Mouse (Mus musculus): Measurements from ENCODE around the gene Slc32a1. TPM values are rescaled to one million over a fixed set of nuclear protein-coding genes. Genes with fewer than 3 reads are reported as not detected.

The Slc32a1 gene
- total RNA-seq (2014; rRNA removed) = 70.4 and 79.8 TPM in 2 replicates
- 16.5 and 16.7 TPM in 2 replicates for polyA plus RNA-seq (2015; fragmentation: Nextera tagmentation; extraction: Ambion mirVana)

GRCm38 (mm10) chr2:158610488-158611325, at the start of gene Slc32a1:
Gene Slc32a1 (plus strand): TSS chr2:158610767.
- peak; percentile 33; the same call in 1 of the 2 replicates for ATAC-seq
- H3K27me3 ChIP-seq (ENCODE audit: insufficient read depth, low read length) = peaks cover 61% of the 10 kb centered on the region

GRCm38 (mm10) chr2:158560801-158561200, 49.8 kb upstream of the Slc32a1 start:
- Histone ChIP-seq H3K27me3 (ENCODE audit: insufficient read depth, low read length) (no peaks in the 10 kb centered on the region), H3K27ac (peak overlapping the region; percentile 77), H3K4me2 (ENCODE audit: low read depth, low read length) (no peak overlapping the region), H3K4me3 (ENCODE audit: low read length) (no peak overlapping the region), H3K36me3 (ENCODE audit: insufficient read depth, low read length) (no peaks in the 10 kb centered on the region), H3K9ac (replicated peaks; ENCODE audit: low read length) (peak overlapping the region; percentile 14; the same call in 1 of the 2 replicates), H3K4me1 (ENCODE audit: insufficient read depth, low read length) (peaks cover 10% of the 10 kb centered on the region), H3K9me3 (ENCODE audit: low read length) (no peaks in the 10 kb centered on the region)
- ATAC-seq = peak; percentile 48; the same call in 1 of the 2 replicates
- DNase-seq (ENCODE audit: low spot score) = no peak
- WGBS = 22% methylated on average over 9 of the region's 9 CpGs
- no peak for TF ChIP-seq CTCF (IDR thresholded peaks at IDR 0.05; ENCODE audit: low read depth)

More at GRCm38 (mm10) chr2:158610488-158611325, at the start of gene Slc32a1:
- Histone ChIP-seq H3K9me3 (ENCODE audit: low read length) (no peaks in the 10 kb centered on the region), H3K4me2 (ENCODE audit: low read depth, low read length) (peak within 1 kb of the TSS; percentile 51), H3K27ac (peak within 1 kb of the TSS; percentile 77), H3K4me1 (ENCODE audit: insufficient read depth, low read length) (no peaks in the 10 kb centered on the region), H3K36me3 (ENCODE audit: insufficient read depth, low read length) (no peaks in the 10 kb centered on the region), H3K9ac (replicated peaks; ENCODE audit: low read length) (peak within 1 kb of the TSS; percentile 57), H3K4me3 (ENCODE audit: low read length) (peak within 1 kb of the TSS; percentile 40)
- no peak; the same call in 1 of the 2 replicates for TF ChIP-seq CTCF (IDR thresholded peaks at IDR 0.05; ENCODE audit: low read depth)
- under 1% methylated on average over 69 of the region's 77 CpGs for WGBS
- DNase-seq (ENCODE audit: low spot score) = peak; percentile 71

DNA sequence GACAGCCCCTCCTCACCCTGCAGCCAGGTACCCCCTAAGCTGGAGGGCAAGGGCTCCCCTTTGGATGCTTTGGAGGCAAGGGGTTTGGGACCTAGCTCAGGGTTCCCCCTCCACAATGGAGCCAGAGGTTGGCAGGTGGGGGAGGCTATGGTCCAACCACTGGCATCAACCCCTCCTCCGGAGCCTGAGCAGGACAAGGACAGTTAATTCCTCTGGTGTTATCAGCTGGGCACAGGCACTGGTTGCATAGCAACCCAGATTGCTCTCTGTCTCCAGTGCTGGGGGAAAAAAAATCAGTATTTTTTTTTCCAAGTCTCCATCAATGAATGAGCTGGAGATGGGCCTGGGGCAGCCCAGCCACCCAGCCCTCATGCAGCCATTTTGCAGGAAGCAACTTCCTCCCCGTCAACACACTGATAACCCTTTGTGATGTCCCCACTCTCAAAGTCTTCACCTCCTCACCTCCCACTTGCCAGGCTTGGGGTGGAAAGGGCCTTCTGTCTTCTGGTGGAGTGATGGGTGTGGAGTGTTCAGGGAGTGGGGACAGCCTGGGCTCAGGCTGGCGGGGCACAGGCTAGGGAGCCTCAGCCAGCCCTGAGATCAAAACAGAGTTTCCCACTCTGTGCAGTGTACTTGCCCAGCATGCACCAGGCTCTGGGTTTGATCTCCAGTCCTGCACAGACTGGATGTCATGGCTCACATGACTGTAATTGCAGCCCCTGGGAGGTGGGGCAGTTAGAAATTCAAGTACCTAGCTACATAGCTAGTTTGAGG, 49.0 kb upstream of the Slc32a1 start:
- Histone ChIP-seq H3K9me3 (ENCODE audit: low read length) (no peaks in the 10 kb centered on the region), H3K4me1 (ENCODE audit: insufficient read depth, low read length) (peaks cover 10% of the 10 kb centered on the region), H3K4me3 (ENCODE audit: low read length) (no peak overlapping the region), H3K4me2 (ENCODE audit: low read depth, low read length) (no peak overlapping the region), H3K9ac (replicated peaks; ENCODE audit: low read length) (peak overlapping the region; percentile 14; the same call in 1 of the 2 replicates), H3K27ac (peak overlapping the region; percentile 77), H3K27me3 (ENCODE audit: insufficient read depth, low read length) (no peaks in the 10 kb centered on the region), H3K36me3 (ENCODE audit: insufficient read depth, low read length) (no peaks in the 10 kb centered on the region)
- TF ChIP-seq CTCF (IDR thresholded peaks at IDR 0.05; ENCODE audit: low read depth) = no peak
- DNase-seq (ENCODE audit: low spot score) (peak; percentile 68), ATAC-seq (peak; percentile 55)
- WGBS = 43% methylated on average over 3 of the region's 3 CpGs

DNA sequence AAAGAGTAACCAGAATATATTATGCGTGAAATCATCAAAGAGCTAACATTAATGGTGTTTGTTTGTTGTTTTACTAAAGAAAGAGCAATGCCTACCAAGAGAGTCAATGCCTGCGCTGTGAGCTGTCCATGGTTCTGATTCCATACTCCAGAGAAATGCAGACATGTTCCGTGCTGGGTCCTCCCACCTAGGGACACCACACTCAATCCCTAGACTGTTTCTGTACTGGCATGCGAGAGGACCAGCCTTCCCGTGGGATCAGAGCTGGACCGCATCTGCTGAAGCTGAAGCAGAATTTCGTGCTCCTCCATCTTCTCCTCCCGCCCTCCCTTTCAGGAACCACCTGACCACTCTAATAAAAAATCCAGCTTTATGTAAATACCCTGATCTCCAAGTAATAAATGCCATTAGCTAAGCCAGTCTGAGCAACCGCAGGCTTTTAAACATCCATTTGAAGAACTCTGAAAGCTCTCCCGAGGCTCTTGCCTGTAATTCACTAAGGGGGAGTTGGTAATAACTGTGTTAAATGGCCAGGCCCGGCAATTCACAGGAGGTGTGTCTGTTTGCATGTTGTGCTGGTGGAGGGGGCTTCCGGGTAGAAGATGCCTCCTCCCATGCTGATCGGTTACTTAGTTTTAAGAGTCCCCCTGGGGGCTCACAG, 40.0 kb upstream of the Slc32a1 start:
- TF ChIP-seq CTCF (IDR thresholded peaks at IDR 0.05; ENCODE audit: low read depth) = no peak
- DNase-seq (ENCODE audit: low spot score) (peak; percentile 56), ATAC-seq (peak; percentile 38; the same call in 1 of the 2 replicates)
- no peaks in the 10 kb centered on the region for H3K36me3 ChIP-seq (ENCODE audit: insufficient read depth, low read length)
- no peaks in the 10 kb centered on the region for H3K4me1 ChIP-seq (ENCODE audit: insufficient read depth, low read length)
- no peak overlapping the region for H3K9ac ChIP-seq (replicated peaks; ENCODE audit: low read length)
- no peak overlapping the region for H3K4me3 ChIP-seq (ENCODE audit: low read length)
- no peaks in the 10 kb centered on the region for H3K27me3 ChIP-seq (ENCODE audit: insufficient read depth, low read length)
- H3K27ac ChIP-seq = no peak overlapping the region
- no peaks in the 10 kb centered on the region for H3K9me3 ChIP-seq (ENCODE audit: low read length)
- 23% methylated on average over 13 of the region's 13 CpGs for WGBS
- no peak overlapping the region for H3K4me2 ChIP-seq (ENCODE audit: low read depth, low read length)

DNA sequence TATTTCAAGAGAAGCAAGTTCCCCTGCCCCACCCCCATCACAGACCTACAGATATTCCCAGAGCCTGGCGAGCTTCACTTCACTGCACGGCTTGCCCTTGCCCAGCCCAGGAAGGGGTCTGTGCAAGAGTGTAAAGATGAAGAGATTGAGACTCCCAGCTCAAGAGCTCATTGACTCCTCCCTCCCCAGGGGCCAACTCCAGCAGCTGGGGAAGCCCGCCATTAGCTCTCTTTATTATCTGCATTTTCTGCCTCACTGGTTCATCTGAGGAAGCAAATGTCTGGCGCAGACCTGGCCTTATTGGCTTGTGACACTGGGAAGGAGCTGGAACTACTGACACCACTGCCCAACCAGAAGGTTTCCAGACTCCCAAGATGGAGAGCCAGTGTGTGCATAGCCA, 30.6 kb upstream of the Slc32a1 start:
- 35% methylated on average over 4 of the region's 4 CpGs for WGBS
- H3K4me1 ChIP-seq (ENCODE audit: insufficient read depth, low read length) = no peaks in the 10 kb centered on the region
- H3K9me3 ChIP-seq (ENCODE audit: low read length) = no peaks in the 10 kb centered on the region
- TF ChIP-seq CTCF (IDR thresholded peaks at IDR 0.05; ENCODE audit: low read depth) = no peak
- no peak overlapping the region for H3K9ac ChIP-seq (replicated peaks; ENCODE audit: low read length)
- no peak overlapping the region for H3K4me2 ChIP-seq (ENCODE audit: low read depth, low read length)
- no peak overlapping the region for H3K4me3 ChIP-seq (ENCODE audit: low read length)
- DNase-seq (ENCODE audit: low spot score) (peak; percentile 30), ATAC-seq (no peak)
- no peaks in the 10 kb centered on the region for H3K36me3 ChIP-seq (ENCODE audit: insufficient read depth, low read length)
- H3K27ac ChIP-seq = no peak overlapping the region
- no peaks in the 10 kb centered on the region for H3K27me3 ChIP-seq (ENCODE audit: insufficient read depth, low read length)
